Mouse (Mus musculus): ENCODE measurements around the gene Susd6.
A peak's percentile ranks its signal among the peaks of the same experiment; 100 is the strongest.

The Susd6 gene

DNA sequence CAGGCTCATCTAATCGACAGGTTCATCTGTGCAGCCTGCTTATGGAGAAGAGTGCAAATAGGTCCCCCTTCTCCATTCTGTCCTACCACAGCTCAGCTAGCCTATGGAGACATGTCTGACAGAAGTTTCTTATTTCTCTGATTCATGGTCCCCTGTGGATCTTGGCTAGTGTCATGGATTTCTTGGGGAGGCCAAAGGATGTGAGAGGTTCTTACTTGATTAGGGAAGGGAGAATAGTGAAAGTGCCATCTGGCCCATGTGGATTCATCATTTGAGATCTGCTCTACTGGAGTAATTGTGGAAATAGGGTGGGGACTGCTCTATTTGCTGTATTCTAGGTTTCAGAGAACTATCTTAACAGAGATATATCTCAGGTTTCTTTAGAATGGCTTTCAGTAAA is 51.3 kb downstream of the Susd6 start:
- no peak for DNase-seq

DNA sequence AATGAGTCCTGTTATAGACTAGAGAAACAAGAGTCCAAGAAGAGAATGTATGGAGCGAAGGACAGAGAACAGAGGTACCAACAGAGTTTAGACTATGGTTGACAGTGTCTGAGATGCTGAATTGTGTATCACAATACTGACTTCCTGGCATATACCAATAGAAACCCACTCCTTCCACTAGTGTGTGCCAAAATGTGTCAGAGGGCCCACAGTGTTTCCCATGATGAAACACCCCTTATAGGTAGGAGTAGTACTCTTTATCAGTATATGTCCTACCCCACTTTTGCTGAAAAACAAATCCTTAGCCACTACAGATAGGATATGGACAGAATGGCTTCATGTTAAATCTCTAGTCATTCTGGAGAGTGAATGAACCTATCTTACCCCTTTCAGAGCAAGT is 52.3 kb downstream of the Susd6 start:
- DNase-seq: no peak

DNA sequence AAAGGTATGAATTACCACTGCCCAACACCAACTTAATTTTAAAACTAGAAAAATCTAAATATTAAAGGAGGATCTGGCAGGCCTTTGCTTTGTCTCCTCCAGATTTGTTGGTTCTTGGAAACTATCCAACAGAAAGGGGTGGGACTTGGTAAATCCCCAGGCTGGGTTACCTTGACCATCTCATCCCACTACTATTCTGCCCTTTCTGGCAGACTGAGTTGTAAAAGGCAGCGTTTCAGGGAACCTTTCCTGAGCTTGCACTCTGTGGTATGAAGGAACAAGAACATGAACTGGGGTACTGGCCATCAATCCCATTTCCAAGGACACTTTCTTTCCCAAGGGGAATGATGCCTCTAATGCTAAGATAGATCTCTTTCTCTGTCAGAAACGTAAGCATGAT is 52.9 kb downstream of the Susd6 start:
- DNase-seq: no peak

DNA sequence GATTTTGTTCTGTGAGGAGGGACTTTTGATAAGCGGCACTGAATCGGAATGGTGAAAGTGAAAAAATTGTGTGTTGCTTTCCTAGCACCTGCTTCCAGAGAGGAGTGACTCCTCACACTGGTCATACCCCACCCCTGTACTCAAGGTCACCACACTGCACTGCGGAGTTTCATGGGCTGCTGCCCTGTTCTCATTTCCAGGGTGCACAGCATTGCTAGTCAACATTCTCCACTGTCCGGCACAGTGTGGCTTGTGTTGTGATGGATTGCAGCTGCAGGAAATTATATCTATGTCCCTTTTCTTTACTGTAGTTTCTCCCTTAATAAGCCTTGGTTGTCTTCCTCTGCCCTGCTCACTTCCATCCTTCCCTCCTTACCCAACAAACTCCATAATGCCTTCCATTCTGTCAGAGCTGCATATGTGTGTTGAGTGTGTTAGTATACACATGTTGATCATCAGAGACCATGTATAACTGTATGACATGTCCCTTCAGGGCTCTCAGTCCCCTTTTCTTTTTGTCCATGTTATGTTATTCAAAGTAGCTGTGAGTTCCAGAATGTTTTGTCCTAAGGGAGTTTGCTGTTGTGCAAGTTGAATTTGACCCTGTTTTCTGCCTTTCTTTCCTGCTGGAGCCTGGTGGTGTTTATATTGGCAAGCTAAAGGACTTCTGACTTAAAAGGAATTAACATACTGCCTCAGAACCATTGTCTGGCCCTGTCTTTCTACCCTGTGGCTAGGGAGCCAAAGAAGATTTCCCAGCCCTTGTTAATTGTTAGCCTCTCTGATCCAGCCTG is 53.5 kb downstream of the Susd6 start:
- DNase-seq: no peak

DNA sequence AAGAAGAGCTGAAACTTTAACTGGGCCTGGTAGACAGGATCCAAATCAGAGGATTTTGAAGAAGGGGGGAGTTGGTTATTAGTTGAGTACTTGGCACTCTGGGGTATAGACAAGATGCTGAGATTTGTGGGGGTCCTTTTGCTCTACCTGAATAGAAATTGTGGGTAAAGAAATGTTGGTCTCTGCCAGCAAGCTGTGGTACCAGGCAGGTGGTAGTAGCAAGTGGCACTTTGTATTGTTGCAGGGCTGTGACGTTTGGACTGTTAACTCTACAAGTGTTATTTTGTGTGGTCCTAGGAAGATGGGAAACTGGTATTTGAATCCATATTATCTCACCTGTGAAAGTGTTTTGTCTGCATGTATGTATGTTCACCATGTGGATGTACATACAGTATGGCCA is 55.6 kb downstream of the Susd6 start:
- no peak for DNase-seq

DNA sequence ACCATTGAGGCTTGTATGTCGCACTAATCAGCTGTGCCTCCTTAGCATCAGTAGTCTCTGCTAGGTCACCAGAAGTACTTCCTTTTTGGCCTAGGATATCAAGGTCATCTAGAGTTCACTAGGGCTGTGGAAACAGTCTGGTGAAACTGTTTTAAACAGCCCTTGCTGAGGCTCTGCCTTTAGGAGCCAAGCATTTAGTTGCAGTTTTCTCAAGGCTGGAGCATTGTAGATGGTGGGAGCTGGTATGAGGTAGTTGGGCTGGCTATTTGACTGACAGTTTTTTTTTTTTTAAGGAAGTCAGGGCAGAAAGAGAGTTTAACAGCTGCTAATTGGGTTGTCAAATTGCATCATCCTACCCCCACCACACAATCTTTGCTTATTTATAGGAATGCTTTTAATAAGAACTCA is 56.6 kb downstream of the Susd6 start:
- no peak for DNase-seq

DNA sequence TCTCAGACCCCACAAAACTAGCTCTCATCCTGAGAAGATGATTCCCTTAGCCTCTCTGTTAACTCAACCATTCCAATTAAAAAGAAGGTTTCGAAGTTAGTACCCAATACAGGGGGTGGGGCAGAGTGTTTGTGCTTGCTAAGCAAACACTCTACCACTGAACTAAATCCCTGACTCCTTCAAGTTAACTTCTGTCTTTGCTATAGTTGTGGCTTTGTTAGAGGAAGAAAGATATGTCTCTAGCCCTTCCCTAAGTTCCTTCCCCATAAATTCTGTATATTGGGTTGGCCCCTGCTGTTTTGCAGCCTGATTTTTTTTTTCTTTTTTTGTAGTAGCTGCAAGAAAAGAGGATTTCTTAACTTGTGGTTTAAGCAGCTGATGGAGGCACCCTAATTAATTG is 61.7 kb downstream of the Susd6 start:
- no peak for DNase-seq

DNA sequence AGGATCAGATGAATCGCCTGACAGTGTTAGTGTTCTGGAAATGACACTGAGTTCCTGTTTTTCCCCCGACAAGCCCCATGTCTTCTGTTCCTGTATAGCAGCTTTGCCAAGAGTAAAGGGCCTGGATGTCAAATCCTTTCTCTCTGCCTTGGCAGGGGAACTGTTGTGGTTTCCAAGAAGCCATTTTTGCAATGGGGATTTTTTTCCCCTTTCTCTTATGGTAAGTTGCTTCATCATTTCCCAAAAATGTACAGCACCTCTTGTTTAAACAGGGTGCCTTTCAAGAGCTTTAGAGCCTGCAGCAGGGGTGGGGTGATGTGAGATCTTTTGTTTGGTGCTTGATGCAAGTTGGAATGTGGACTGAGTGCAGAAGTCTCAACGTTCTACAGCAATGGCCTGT is 63.4 kb downstream of the Susd6 start:
- DNase-seq: peak in 1 of 2 experiments; percentile 32

DNA sequence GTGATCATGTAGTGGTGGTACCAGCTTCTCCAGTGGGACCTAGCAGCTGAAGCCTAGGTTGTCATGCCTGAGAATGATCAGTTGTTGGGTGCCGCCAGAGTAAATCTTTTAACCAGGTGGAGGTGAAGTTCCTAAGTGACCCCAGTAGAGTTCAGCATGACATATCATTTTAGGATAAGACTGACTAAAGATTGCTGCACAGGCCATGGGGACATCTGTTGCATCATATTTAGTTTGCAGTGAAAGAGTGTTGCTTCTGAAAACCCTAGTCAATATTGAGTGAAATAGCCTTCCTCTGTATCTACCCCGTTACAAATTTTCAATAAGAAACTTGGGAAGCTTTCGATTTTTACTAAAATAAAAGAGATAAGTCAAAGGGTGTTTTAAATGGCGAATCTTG is 64.4 kb downstream of the Susd6 start:
- DNase-seq: no peak

DNA sequence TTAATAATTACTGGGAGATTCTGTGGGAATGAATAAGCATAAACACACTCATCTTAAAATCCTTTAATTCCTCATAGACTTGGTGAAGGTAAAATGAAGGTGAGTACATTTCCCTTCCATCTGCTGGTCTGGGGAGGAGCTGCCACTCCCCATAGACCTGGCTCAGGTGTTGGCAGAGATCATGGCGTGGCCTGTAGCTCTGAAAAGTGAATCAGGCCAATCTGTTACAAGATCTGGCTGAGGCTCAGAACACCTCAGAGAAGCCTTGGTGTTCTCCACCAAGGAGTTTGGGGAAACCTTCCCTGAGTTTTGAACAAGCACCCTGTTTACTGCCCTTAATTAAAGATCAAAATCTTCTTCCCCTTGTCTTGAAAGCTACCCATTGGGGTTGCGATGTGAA is 64.8 kb downstream of the Susd6 start:
- peak in 1 of 2 experiments; percentile 58 for DNase-seq

DNA sequence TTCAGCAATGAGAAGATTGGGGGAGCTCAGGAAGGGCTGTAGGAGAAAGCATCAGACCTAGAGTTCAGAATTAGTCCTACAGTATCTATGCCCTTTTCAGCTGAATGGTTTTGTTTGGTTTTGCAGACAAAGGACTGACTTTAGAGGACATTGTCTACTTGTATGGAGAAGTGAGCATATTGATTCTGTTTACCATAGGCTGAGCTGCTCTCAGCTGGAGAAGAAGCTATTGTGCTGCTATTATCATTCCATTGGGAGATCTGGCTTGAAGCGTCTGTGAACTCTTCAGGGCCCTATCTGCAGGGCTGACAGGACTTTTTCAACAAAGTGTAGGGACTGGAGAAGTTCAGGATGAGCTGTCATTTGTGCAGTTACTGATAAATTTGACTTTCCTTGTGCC is 65.3 kb downstream of the Susd6 start:
- no peak for DNase-seq

DNA sequence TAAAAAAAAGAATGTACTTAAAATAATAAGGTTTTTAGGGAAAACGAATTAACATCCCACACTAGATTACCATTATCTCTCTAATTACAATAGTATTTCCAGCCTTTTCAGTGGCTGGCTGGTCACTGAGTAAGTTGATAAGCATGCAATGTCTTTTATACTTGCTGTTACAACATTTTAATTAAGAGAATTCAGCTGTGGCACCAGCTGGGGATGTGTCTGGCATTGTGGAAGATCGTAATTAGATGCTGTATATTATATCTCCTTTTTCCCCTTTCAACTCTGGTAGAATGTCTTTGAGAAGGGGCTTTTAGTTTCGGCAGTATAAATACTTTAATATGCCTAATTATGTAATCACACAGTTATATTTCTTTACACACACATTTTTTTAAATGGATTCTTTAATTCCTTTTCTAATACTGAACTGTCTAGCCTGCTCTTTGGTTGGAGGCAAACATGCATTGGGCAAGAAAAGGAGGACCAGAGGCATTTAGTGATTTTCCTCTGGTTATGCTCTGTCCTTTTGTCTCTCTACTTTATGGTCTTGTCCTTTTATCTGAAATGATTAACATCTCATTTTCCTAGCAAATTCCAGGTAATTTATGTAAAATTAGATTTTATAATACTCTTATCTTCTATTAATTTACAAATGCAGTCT is 67.5 kb downstream of the Susd6 start:
- DNase-seq: no peak

DNA sequence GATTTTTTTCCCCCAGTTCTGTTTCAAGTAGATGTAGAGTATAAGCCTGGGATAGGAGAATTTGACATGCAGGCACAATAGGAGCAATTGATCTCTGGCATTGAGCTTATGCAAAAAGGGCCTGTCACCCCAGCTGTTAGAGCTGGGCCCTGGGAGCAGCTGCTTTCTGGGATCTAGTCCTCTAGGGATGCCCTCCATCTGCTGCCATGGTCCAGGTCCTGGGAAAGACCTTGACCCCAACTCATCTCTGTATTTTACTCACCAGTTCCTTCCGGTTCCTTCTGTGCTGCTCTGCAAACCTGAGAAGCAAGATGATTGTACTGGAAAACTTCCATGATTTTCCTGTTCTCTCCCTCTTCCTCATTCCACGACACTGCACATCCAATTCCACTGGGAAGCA is 68.0 kb downstream of the Susd6 start:
- no peak for DNase-seq

DNA sequence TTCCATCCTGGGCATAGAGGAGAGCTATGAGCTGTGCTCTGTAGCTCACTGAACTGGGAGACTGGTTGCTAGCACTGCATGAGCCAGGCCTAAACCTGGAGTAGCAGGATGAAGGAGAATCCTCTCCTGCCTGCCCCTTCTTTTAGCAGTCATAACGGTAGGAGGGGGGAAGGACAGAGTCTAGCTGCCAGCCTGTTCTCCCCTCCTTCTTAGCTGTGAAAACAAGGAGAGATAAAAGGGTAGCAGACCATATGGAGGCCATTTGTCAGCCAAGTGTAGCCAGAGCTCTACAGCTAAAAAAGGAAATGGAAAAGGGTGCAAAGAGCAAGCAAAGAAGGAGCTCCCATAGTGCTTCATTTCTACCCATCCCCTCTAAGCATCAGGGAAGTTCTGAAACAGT is 71.6 kb downstream of the Susd6 start:
- peak; percentile 74 to 87 for DNase-seq

DNA sequence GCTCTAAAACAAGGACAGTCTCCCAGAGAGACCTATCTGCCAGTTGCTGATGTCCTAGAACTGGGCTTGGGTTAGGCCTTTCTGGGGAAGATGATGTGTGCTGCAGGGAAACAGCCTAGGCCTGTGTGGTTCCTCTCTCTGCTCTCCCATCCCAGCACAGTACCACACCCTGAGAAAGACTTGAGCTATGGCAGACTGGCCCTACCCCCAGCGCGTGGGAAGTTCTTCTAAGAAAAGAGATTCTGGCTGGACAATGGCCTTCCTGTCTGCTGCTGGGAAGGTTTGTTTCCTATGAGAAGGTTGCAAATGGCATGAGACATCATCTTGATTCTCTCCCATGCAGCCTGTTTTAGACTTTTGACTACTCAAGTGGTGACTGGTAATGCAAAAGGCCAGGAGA is 73.1 kb downstream of the Susd6 start:
- no peak for DNase-seq

DNA sequence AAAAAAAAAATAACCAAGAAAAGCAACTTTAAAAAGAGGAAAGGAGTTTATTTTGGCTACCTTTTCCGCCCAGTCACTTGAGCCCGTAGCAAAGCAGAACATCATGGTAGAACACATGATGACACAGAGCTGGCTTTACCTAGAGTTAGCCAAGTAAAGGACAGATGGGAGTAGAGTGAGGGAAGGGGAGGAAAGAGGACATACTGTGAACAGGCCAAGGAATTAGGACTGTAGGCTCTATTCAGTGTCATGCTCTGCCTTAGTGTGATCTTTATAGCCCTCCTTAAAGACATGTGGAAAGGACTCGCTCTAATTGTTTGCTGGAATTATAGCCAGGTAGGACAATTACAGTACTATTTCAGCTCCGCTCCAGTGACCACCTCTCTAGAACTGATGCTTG is 74.9 kb downstream of the Susd6 start:
- DNase-seq: no peak

DNA sequence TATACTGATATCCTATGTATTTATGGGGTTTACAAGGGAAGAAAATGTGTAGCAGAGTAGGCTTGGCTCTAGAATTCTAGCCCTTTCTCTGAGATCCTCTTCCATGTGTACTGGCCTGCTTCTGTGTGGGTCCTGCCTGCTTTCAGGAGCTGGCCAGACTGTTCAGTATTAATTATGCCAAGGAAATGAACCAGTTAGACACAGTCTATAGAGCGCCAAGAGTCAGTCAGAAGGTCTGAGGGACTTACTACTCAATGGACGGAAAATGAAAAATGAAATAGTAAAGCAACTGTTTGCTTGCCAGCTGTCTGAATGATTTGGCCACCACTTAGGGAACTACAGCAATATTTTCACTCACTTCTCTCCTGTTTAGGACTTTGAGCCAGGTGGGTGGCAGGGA is 75.7 kb downstream of the Susd6 start:
- DNase-seq: peak in 1 of 2 experiments; percentile 55

DNA sequence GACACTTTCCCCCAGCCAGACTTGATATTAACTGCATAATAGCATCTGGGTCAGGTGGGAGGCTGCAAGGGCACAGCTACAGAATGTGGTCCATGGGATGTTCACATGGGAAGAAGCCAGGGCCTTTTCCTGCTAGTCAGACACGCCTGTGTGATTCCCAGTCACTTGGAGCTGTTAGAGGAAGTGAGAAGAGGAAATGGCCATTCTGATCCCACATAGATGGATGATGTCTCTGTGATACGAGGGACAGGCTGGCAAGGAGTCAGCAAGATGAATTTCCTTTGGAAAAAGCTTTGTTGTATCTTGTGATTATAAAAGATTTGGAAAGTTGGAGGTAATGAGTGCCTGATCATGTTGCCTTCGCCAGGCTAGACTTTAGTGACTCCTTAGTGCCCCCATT is 76.8 kb downstream of the Susd6 start:
- DNase-seq: no peak

DNA sequence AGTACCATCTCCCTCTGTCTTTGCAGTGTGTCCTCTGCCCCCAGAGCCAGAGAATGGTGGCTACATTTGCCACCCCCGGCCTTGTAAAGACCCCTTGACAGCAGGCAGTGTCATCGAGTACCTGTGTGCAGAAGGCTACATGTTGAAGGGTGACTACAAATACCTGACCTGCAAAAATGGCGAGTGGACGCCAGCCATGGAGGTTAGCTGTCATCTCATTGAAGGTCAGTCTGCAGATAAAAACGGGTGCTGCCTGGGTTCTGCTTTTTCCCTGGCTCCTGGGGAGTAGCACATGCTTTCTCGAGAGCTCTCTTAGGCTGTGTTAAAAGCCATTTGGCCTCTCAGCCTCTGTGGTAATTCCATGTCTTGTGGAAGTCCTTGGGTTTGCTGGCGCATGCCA is 78.1 kb downstream of the Susd6 start:
- DNase-seq: no peak

DNA sequence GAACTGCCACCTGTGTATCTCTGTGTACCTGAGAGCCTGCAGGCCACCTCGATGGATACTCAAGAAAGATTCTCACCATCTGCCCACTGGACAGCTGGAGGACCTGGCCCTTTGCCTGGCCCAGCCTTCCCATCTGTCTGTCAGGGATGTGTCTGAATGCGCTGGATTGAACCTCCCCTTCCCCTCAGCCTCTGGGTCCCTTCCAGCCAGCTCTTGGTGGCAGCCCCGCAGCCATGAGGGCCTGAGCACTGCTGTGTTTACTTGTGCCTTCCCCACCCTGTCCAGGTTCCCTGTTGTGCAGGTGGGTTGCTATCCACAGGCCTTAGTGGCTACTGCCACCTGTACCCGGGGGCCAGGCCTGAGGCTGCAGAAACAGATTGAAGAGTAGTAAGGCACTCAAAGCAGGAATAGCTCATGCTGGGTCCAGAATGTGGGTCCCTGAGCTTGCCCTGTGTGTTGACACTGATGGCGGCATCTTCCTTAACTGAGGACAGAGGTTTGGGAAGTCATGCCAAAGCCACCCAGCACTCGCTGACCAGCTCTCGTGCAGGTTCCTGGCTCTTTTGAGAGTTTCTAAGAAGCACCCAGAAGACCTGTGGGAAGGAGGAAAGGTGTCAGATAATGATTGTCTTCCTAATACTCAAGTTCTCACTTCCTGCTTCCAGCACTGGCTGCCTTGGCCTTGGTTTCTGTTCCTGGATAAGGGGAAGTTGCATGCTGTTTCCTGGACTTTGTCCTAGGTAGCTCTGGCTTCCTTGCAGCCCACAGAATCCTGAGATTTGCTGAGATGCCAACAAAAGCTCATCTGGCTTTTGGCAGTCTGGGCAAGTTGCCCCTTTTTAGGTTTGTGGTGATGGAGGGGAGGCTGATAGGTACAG is 87.1 kb downstream of the Susd6 start:
- peak; percentile 68 to 77 for DNase-seq

DNA sequence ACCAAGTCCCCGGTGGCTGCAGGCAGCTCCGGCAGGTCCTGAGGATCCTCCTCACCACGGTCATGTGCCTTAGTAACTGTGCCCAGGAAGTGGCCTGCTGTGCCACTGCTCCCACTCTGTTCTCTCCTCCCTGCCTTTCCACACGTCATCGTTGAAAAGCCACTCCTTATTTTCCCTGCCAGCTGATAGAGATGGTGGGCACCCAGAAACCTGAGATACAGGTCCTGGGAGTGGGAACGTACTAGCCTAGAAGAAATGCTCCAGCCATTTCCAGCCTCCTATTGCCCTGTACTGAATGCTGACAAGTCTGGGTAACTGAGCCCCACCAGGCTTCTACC is 87.8 kb downstream of the Susd6 start:
- DNase-seq: no peak

DNA sequence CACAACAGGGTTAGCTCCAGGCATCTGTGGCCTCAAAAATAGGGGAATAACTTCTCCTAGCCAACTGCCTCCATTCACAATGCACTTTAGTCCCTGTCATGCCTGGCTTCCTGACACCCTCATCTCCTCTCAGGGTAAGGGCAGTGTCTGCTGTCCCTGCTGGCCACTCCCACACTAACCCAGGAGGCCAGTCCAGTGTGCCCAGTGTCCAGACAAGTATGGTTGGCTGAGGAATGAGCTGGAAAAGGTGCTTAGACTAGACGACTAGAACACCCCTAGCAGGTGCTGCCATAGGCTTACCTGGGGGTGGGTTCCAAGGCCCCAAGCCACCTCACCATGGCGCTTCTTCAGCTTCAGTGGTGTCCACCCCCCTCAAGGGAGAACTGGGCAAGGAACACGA is 88.3 kb downstream of the Susd6 start:
- no peak for DNase-seq

DNA sequence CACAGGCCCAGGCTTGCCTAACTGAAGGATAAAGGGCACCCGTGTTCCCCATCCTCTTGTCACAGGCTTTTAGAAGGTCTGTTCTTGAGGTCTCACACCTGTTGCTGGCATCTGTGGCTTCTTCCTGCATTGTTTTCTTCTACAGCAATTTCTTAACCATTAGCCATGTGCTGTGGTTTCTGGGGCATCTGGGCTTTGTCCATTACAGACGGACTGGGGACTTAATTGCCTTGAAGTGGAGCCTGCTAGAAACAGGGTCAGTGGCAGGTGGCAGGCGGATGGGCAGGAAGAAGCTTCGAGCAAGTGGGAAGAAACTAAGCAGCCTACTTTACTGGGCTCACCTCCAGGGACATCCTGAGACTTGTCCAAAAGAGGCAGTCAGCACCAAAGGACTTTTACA is 89.0 kb downstream of the Susd6 start:
- peak; percentile 52 to 61 for DNase-seq

DNA sequence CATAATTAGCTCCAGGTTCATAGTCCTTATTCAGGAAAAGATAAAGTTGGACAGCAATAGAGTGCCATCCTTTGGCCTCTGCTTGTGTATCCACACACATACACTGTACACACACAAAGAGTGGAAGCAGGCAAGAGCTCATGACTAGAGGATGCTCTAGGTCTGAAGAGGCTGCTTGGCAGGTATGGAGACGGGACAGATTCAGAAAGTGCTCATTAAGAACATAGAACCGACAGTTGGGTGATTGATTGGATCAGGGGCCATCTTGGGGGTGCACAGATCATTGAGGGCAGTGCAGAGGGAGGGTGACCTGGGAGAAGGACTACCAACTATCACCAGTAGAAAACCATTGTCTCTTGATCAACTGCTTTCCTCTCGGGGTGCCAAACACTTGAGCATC is 90.8 kb downstream of the Susd6 start:
- no peak for DNase-seq
